Mouse (Mus musculus) adrenal gland, postnatal 4 days (tissue): ENCODE measurements at regions not wholly inside any gene's neighbourhood (a gene's known extent, or its start where the extent isn't known, plus 50 kb on each side); places are given as distances from the start of the nearest gene placed in this dataset.
"Not testable (repeated sequence)": the region's sequence is repeated elsewhere in the genome, so short reads cannot be mapped to it uniquely, and the experiment has no call there.

Source experiments
- DNase-seq, 2 experiments: peaks; one replicate each; pipeline ENCODE4 v3.0.0; 2021 to 2022; ENCODE audit warnings: low spot score in 2 of 2, mixed read lengths in 2 of 2

- no peak for DNase-seq
Observed at GRCm38 (mm10) chr13:35581616-35582015, 78.0 kb upstream of the Cdyl start.

GRCm38 (mm10) chr13:35598003-35598402 lies 61.6 kb upstream of the Cdyl start:
- DNase-seq = no peak

- DNase-seq = no peak
Observed at GRCm38 (mm10) chr13:35601560-35602135, 58.0 kb upstream of the Cdyl start.

- DNase-seq = no peak
Observed at GRCm38 (mm10) chr13:35603080-35603479, 56.6 kb upstream of the Cdyl start.

DNA sequence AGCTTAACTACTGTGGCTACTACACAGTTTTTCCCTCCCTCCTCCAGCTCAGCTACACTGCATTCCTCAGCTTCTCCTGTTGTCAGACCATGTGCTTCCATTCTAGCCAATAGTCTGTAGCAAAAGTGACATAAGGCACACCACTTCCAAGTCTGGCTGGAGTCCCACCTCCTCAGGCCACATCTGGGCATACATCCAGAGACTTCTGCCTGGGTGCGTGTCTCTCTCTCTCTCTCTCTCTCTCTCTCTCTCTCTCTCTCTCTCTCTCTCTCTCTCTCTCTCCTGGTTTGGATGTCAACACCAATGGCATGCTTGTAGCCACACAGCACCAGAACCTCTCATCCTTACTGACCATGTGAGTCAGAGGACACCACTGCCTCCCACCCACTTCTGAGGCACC lies 55.6 kb upstream of the Cdyl start:
- no peak for DNase-seq

DNA sequence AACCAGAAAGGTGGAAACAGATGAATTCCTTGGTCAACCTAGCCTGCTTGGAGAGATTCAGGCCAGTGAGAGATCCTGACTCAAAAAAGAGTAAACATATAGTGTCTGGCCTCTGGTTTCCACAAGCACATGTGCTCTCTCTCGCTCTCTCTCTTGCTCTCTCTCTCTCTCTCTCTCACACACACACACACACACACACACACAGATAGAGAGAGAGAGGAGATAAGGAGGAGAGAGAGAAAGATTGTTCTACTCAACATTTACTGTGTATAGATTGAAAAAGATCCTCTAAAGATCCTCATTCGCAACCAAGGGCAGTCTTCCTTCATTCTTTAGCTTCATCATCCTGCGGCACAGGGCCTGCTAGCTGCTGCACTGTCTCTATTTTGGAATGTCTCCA lies 54.9 kb upstream of the Cdyl start:
- DNase-seq = no peak

GRCm38 (mm10) chr13:35606857-35607561 lies 52.6 kb upstream of the Cdyl start:
- DNase-seq = not testable (repeated sequence)

DNA sequence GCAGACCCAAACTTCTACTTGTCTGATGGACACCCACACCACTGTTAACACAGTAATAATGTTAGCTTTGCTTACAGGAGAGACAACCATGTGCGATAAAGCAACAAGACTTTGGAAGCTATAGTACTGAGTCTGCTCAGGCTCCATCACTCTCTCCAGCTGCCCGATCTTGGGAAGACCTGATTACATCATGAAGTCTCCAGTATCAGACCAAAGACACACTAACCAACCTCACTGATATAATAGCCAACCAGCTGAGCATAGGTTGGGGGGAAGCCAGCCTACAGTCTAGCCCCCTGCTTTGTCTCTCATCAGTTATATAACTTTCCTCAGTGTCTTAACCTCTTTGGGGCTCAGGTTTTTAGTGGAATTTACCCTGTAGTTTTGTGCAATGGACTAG lies 51.9 kb upstream of the Cdyl start:
- DNase-seq = no peak
